Mouse (Mus musculus) spleen, adult 2 months (tissue): ENCODE data around the gene Ccdc175.

Experiments
- CTCF ChIP-seq: fragments of 200-500 bp; IDR thresholded peaks from 2 replicates; pipeline ENCODE4 v1.5.1; 2011; ENCODE audit warnings: mild to moderate bottlenecking, inconsistent platforms; ENCODE audit not compliant: insufficient read depth, insufficient read length, insufficient replicate concordance; ENCODE audit errors: extremely low read depth
- POLR2A ChIP-seq: fragments of 200-500 bp; IDR thresholded peaks from 2 replicates; pipeline ENCODE4 v1.6.1; 2011; ENCODE audit warnings: low read depth, low read length, inconsistent platforms

DNA sequence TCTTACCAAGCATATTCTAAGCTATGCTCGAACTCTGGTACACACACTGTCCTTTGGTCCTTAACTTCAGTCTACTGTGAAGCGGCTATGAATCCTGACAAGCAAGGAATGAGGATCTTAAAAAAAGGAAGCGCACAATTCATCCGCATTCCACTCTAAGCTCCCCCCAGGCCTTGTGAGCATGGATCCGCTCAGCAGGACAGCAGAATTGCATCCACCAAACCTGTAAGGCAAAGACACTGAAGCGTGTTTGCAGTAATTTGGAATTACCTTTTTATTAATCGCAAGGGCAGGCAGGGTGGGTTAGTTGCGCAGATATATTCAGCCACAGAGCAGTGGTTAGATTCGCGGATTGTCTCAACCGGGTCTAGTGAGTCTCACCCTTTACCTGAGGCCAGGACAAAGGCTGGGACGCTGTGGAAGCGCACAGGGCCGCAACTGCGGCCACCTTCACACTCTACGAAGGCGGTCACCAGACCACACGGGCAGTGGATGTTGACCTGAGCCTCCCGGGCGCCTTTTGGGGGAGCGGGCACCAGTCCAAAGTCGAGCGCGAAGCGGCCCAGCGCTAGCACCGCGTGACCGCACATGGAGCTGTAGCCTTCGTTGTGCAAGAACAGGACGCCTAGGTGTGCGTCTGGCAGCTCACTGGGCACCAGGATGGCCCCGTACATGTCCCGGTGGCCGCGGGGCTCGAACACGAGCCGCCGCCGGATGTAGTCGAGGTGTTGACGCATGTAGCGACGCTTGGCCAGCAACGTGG is 100.4 kb downstream of the Ccdc175 start:
- TF ChIP-seq POLR2A (no peak), CTCF (no peak)
